23 mouse cellular contexts compared by ENCODE assay signal in the genomic region with DNA sequence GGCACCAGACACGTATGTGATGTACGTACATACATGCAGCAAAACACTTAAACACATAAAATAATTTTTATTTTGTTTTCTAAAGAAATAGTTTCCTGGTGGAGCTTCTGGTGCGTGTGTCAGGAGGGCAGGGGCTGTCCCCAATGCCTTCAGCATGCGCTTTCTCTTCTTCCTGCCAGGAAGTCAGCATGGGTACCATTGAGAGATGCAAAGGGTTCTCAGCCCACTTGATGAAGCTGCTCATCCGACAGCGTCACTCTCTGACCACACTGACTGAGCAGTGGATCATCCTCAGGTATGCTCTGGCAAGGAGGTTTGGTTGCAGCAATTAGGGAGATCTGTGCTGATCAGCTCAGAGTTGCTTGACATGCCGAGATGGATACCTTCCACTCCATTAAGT. TPM values are rescaled to one million over a fixed set of nuclear protein-coding genes. Genes with fewer than 3 reads are reported as not detected.
DNase-seq lines count a peak whose midpoint lies in the region; ATAC-seq lines count a peak whose summit lies in the region.
"Had no signal": no experiment of that assay in that cellular context is flagged by ENCODE, and none has a peak within 500 bp of the region (broad histone marks: within the 10 kb centered on the region; RNA-seq: fewer than 3 reads in every experiment).

No protein-coding gene starts in this region.

- no peak overlapping the region for H3K27ac ChIP-seq in forebrain, embryonic 15.5 days (replicated peaks)
- H3K27ac ChIP-seq: forebrain, embryonic 10.5 days; forebrain, embryonic 13.5 days; gastrocnemius, adult 2 months; heart, embryonic 13.5 days; hindbrain, embryonic 14.5 days; hindbrain, postnatal 0 days; intestine, embryonic 15.5 days had no signal

- no peaks in the 10 kb centered on the region for H3K4me1 ChIP-seq in forebrain, embryonic 15.5 days
- H3K4me1 ChIP-seq: forebrain, embryonic 10.5 days; forebrain, embryonic 13.5 days; heart, embryonic 13.5 days; intestine, embryonic 15.5 days had no signal

- H3K4me2 ChIP-seq in forebrain, embryonic 15.5 days (replicated peaks): no peak overlapping the region
- H3K4me2 ChIP-seq: forebrain, embryonic 13.5 days; heart, embryonic 13.5 days; hindbrain, embryonic 14.5 days; intestine, embryonic 15.5 days had no signal

- peak; percentile 33 for DNase-seq in CD4-positive helper T cell, adult 2 months (ENCODE audit: low read depth, low spot score)
- peak; percentile 60 for DNase-seq in CD4-positive, CD25-positive, alpha-beta regulatory T cell, adult 2 months (ENCODE audit: low read depth, low spot score)
- DNase-seq in splenic B cell, adult 2 months (ENCODE audit: low read depth, low spot score): peak; percentile 13
- DNase-seq in adrenal gland, adult 2 months: no peak
- DNase-seq: adrenal gland, postnatal 14 days; cerebellum, adult 11 months; cerebellum, adult 2 months; cerebellum, adult 9-11 months; forebrain, postnatal 0 days; gastrocnemius, adult 2 months; gastrocnemius, postnatal 14 days; heart, adult 11 months; heart, postnatal 14 days; heart, postnatal 4 days; kidney, adult 11 months had no signal

- no peak overlapping the region for H3K4me3 ChIP-seq in forebrain, embryonic 15.5 days
- H3K4me3 ChIP-seq: forebrain, embryonic 10.5 days; forebrain, embryonic 13.5 days; gastrocnemius, adult 2 months; heart, embryonic 13.5 days; intestine, embryonic 15.5 days had no signal

- 95% methylated on average over 7 of the region's 7 CpGs for WGBS in forebrain, embryonic 15.5 days

- H3K27me3 ChIP-seq in splenic B cell, adult 2 months (ENCODE audit: control insufficient read depth, insufficient read depth, low read length, poor library complexity, severe bottlenecking): no peaks in the 10 kb centered on the region
- H3K27me3 ChIP-seq in forebrain, embryonic 15.5 days: no peaks in the 10 kb centered on the region
- H3K27me3 ChIP-seq: forebrain, embryonic 13.5 days; heart, embryonic 13.5 days; intestine, embryonic 15.5 days had no signal

- H3K36me3 ChIP-seq in splenic B cell, adult 2 months (ENCODE audit: control insufficient read depth, insufficient read depth, low read length, poor library complexity, severe bottlenecking): peaks cover 14% of the 10 kb centered on the region
- peaks cover 85% of the 10 kb centered on the region for H3K36me3 ChIP-seq in forebrain, embryonic 15.5 days

- ATAC-seq in activated CD4-positive, CD25-positive, alpha-beta regulatory T cell, adult 4 months: peak; percentile 96
- no peak for ATAC-seq in forebrain, embryonic 15.5 days (replicated peaks)
- ATAC-seq: forebrain, embryonic 13.5 days; forebrain, postnatal 0 days; hindbrain, postnatal 0 days; intestine, embryonic 15.5 days had no signal

- no peaks in the 10 kb centered on the region for H3K9me3 ChIP-seq in forebrain, embryonic 15.5 days
- H3K9me3 ChIP-seq: forebrain, embryonic 10.5 days; forebrain, embryonic 13.5 days; heart, embryonic 13.5 days; intestine, embryonic 15.5 days had no signal

- H3K9ac ChIP-seq in forebrain, embryonic 15.5 days (replicated peaks): no peak overlapping the region
- H3K9ac ChIP-seq: forebrain, embryonic 13.5 days; forebrain, postnatal 0 days; heart, embryonic 13.5 days; hindbrain, embryonic 14.5 days; intestine, embryonic 15.5 days had no signal

RNA-seq across cellular contexts. Expression of a gene that starts 51.7 kb away (rescaled TPM):
- polyA plus RNA-seq in activated CD4-positive, CD25-positive, alpha-beta regulatory T cell, adult 4 months (2017; shearing (Covaris generic)): 10 to 100 TPM; 73.5 to 78.9 TPM
- 136 and 137 TPM in 2 replicates for polyA plus RNA-seq in forebrain, embryonic 15.5 days (2015; fragmentation: Nextera tagmentation; extraction: Ambion mirVana)
- total RNA-seq in adrenal gland, adult 2 months (2021): 10 to 100 TPM; 48.4 to 54.0 TPM
- polyA plus RNA-seq in adrenal gland, adult 2 months (2012; rRNA removed): 9.7 and 11.3 TPM in 2 replicates
